Mouse (Mus musculus) ES-Bruce4 (cell line): ENCODE measurements around the gene Prom2. TPM values are rescaled to one million over a fixed set of nuclear protein-coding genes. Genes with fewer than 3 reads are reported as not detected.

Experiments used
- H3K27ac ChIP-seq: 2 replicates; pipeline ENCODE4 v1.5.1; 2012; ENCODE audit warnings: low read length, inconsistent platforms; ENCODE audit not compliant: insufficient read depth
- H3K27me3 ChIP-seq: 2 replicates; pipeline ENCODE4 v1.6.1; 2012; ENCODE audit warnings: mild to moderate bottlenecking, low read length, inconsistent platforms; ENCODE audit not compliant: control insufficient read depth, poor library complexity, insufficient read depth, severe bottlenecking
- H3K36me3 ChIP-seq: 2 replicates; pipeline ENCODE4 v1.6.1; 2012; ENCODE audit warnings: inconsistent platforms, mild to moderate bottlenecking, low read length, moderate library complexity; ENCODE audit not compliant: control insufficient read depth, poor library complexity, insufficient read depth, severe bottlenecking
- H3K4me1 ChIP-seq: one replicate; pipeline ENCODE4 v1.8.1; 2011; ENCODE audit warnings: low read length; ENCODE audit not compliant: control insufficient read depth, insufficient read depth
- H3K4me3 ChIP-seq: 2 replicates; pipeline ENCODE4 v1.5.1; 2011; ENCODE audit warnings: low read depth, mild to moderate bottlenecking, low read length
- H3K9ac ChIP-seq: 2 replicates; pipeline ENCODE4 v1.6.1; 2012; ENCODE audit warnings: low read depth, mild to moderate bottlenecking, inconsistent platforms; ENCODE audit not compliant: poor library complexity, severe bottlenecking
- H3K9me3 ChIP-seq: replicated peaks from 2 replicates; pipeline ENCODE4 v1.6.1; 2012; ENCODE audit warnings: mild to moderate bottlenecking, low read length, inconsistent platforms; ENCODE audit not compliant: control insufficient read depth, poor library complexity, insufficient read depth, severe bottlenecking
- CTCF ChIP-seq: IDR thresholded peaks from one replicate; pipeline ENCODE4 v1.8.1; 2011; ENCODE audit warnings: low read depth, low read length
- EP300 ChIP-seq: IDR thresholded peaks from 2 replicates; pipeline ENCODE4 v1.6.1; 2011; ENCODE audit warnings: low read depth, low read length; ENCODE audit not compliant: insufficient read depth
- POLR2A ChIP-seq: IDR thresholded peaks from one replicate; pipeline ENCODE4 v1.8.1; 2011; ENCODE audit warnings: low read length; ENCODE audit not compliant: insufficient read depth
- polyA plus RNA-seq: library from polyadenylated mRNA; stranded (reverse); fragments of >200 nt; gene quantifications from 2 replicates; pipeline ENCODE4 v1.2.4, GENCODE M21; 2011; ENCODE audit warnings: low read depth; ENCODE audit not compliant: missing spikeins, insufficient read depth, insufficient read length

Prom2 gene
- polyA plus RNA-seq, 1 experiment = 1.3 TPM

GRCm38 (mm10) chr2:127514380-127515124 is 26.7 kb downstream of the Prom2 start:
- Histone ChIP-seq H3K27ac (no peak overlapping the region), H3K9me3 (no peaks in the 10 kb centered on the region), H3K27me3 (no peaks in the 10 kb centered on the region), H3K9ac (no peak overlapping the region), H3K4me3 (no peak overlapping the region), H3K36me3 (no peaks in the 10 kb centered on the region), H3K4me1 (no peaks in the 10 kb centered on the region)
- TF ChIP-seq EP300 (no peak), CTCF (no peak), POLR2A (no peak)

- Histone ChIP-seq H3K4me1 (no peaks in the 10 kb centered on the region), H3K36me3 (no peaks in the 10 kb centered on the region), H3K9ac (no peak overlapping the region), H3K27me3 (no peaks in the 10 kb centered on the region), H3K27ac (no peak overlapping the region), H3K9me3 (no peaks in the 10 kb centered on the region), H3K4me3 (no peak overlapping the region)
- TF ChIP-seq POLR2A (no peak), EP300 (no peak), CTCF (no peak)
Observed at GRCm38 (mm10) chr2:127513244-127513643, 28.0 kb downstream of the Prom2 start.

GRCm38 (mm10) chr2:127511426-127511825 is 29.8 kb downstream of the Prom2 start:
- Histone ChIP-seq H3K4me3 (no peak overlapping the region), H3K27me3 (no peaks in the 10 kb centered on the region), H3K4me1 (no peaks in the 10 kb centered on the region), H3K9me3 (no peaks in the 10 kb centered on the region), H3K27ac (no peak overlapping the region), H3K36me3 (no peaks in the 10 kb centered on the region), H3K9ac (no peak overlapping the region)
- TF ChIP-seq POLR2A (no peak), EP300 (no peak), CTCF (no peak)

- H3K4me3 ChIP-seq = no peak overlapping the region
- H3K9me3 ChIP-seq = no peaks in the 10 kb centered on the region
- H3K36me3 ChIP-seq = no peaks in the 10 kb centered on the region
- H3K4me1 ChIP-seq = no peaks in the 10 kb centered on the region
- TF ChIP-seq CTCF (no peak), POLR2A (no peak), EP300 (no peak)
- no peak overlapping the region for H3K9ac ChIP-seq
- H3K27me3 ChIP-seq = no peaks in the 10 kb centered on the region
- no peak overlapping the region for H3K27ac ChIP-seq
Observed at GRCm38 (mm10) chr2:127507967-127508660, 33.2 kb downstream of the Prom2 start.

- Histone ChIP-seq H3K9ac (no peak overlapping the region), H3K9me3 (no peaks in the 10 kb centered on the region), H3K4me3 (no peak overlapping the region), H3K36me3 (no peaks in the 10 kb centered on the region), H3K27ac (no peak overlapping the region), H3K4me1 (no peaks in the 10 kb centered on the region), H3K27me3 (no peaks in the 10 kb centered on the region)
- peak; percentile 98 for TF ChIP-seq CTCF
- no peak for TF ChIP-seq POLR2A
- TF ChIP-seq EP300 = no peak
Observed at GRCm38 (mm10) chr2:127507077-127507774, 34.0 kb downstream of the Prom2 start.
